In the genomic region with DNA sequence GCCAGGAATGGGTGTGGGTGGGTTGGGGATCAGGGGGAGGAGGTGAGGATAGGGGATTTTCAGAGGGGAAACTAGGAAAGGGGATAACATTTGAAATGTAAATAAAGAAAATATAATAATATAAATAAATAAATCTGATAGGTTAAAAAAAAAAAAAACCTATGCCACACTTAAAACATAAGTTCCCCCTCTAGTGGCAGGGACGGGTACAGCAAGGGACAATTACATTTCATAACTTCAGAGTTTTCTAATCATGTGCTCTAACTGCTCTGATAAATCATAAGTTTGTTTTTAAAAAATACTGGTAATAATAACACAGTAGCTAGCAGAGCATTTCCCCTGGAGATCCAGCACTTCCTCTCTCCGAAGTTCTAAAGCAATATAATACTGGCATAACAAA, we compare ENCODE assay signal across 9 mouse cellular contexts. TPM values are rescaled to one million over a fixed set of nuclear protein-coding genes. Genes with fewer than 3 reads are reported as not detected.
A peak's percentile ranks its signal among the peaks of the same experiment; 100 is the strongest.
DNase-seq lines count a peak whose midpoint lies in the region; ATAC-seq and TF ChIP-seq lines count a peak whose summit lies in the region.
"Had no signal": no experiment of that assay in that cellular context is flagged by ENCODE, and none has a peak within 500 bp of the region (broad histone marks: within the 10 kb centered on the region; RNA-seq: fewer than 3 reads in every experiment).

No protein-coding gene starts in this region.

- peak; percentile 42 to 65 for DNase-seq in cerebellum, postnatal 14 days
- DNase-seq in cerebellum, adult 11-12 months: no peak
- DNase-seq in left cerebral cortex, adult 2 months (ENCODE audit: extremely low spot score in 1 of 2, low spot score in 2 of 2): peak in 1 of 2 experiments; percentile 34
- no peak for DNase-seq in left cerebral cortex, adult 8-10 months (ENCODE audit: low spot score in 2 of 2)
- DNase-seq in fibroblast of lung, adult 2 months (ENCODE audit: low read depth): peak; percentile 5
- DNase-seq in retina, postnatal 1 day: peak; percentile 19
- no peak for DNase-seq in ovary, postnatal 10 days (ENCODE audit: low spot score)

- no peak overlapping the region for H3K27ac ChIP-seq in left cerebral cortex, adult 2 months
- H3K27ac ChIP-seq: limb, embryonic 13.5 days had no signal

- TF ChIP-seq CTCF in left cerebral cortex, adult 2 months (IDR thresholded peaks at IDR 0.05): peak; percentile 77

- intact Hi-C loops in left cerebral cortex, adult 2 months (cut with DNase I): no loop called here

- ATAC-seq in CD4-positive, CD25-positive, alpha-beta regulatory T cell, adult 4 months: peak; percentile 43

- no peak overlapping the region for H3K4me3 ChIP-seq in left cerebral cortex, adult 2 months
- H3K4me3 ChIP-seq: limb, embryonic 13.5 days had no signal

RNA-seq across cellular contexts. Expression of a gene that starts 49.4 kb away (rescaled TPM):
- total RNA-seq in left cerebral cortex, adult 2 months (2021): under 1 TPM; 0.41 to 0.61 TPM
- under 1 TPM; 0.26 to 0.72 (median 0.53) TPM for total RNA-seq in left cerebral cortex, adult 8-10 months (2022)
- 1 to 10 TPM; 2.5 to 3.1 TPM for polyA plus RNA-seq in CD4-positive, CD25-positive, alpha-beta regulatory T cell, adult 4 months (2017; shearing (Covaris generic))

Comparison
In these comparisons a context has a peak if more than half of its experiments do, and no peak if none do; other contexts are left out.
1. DNase-seq: peak in cerebellum, postnatal 14 days (2 of 2), fibroblast of lung, adult 2 months (single experiment) and retina, postnatal 1 day (single experiment); none in cerebellum, adult 11-12 months (single experiment), left cerebral cortex, adult 8-10 months (0 of 2) and ovary, postnatal 10 days (single experiment).